Mouse (Mus musculus): ENCODE results near the gene Creld2.
A peak's percentile ranks its signal among the peaks of the same experiment; 100 is the strongest.

The Creld2 gene

DNA sequence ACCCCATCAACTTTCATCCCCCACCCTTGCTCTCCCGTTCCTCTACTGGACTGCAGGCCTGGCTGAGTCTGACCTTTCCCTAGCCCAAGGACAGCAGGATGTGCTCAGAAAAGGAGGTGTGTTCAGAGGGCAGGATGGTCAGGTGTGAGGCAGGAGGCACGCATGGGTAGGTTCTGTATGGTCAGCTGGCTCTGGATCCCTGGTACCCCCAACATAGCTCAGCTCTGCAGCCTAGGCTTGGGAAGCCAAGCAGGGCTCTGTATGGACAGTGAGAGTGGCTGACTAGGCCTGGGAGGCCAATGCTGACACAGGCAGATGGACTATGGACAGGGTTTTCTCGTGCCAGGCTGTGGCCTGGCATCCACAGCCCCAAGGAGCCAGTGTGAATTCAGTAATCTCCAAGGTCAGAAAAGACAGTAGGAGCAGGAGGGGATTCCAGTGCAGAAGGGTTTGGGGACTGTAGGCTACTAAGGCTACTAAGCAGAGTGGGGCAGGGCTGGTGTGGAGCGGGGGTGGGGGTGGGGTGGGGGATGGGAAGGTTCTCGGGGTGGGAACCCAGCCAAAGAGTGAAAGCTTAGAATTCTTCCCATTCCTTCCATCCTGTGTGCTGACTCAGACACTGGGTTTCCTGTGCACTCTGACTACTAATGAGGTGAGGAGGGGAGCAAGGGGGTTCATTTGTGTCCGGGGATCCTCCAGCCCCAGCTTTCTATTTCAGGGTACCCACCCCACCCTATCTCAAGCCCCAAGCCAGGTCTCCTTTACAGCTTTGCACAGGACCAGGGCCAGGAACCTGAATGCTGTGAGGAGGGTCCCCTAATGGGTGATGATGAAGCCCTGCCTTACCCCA, 34.9 kb downstream of the Creld2 start:
- DNase-seq = no peak

DNA sequence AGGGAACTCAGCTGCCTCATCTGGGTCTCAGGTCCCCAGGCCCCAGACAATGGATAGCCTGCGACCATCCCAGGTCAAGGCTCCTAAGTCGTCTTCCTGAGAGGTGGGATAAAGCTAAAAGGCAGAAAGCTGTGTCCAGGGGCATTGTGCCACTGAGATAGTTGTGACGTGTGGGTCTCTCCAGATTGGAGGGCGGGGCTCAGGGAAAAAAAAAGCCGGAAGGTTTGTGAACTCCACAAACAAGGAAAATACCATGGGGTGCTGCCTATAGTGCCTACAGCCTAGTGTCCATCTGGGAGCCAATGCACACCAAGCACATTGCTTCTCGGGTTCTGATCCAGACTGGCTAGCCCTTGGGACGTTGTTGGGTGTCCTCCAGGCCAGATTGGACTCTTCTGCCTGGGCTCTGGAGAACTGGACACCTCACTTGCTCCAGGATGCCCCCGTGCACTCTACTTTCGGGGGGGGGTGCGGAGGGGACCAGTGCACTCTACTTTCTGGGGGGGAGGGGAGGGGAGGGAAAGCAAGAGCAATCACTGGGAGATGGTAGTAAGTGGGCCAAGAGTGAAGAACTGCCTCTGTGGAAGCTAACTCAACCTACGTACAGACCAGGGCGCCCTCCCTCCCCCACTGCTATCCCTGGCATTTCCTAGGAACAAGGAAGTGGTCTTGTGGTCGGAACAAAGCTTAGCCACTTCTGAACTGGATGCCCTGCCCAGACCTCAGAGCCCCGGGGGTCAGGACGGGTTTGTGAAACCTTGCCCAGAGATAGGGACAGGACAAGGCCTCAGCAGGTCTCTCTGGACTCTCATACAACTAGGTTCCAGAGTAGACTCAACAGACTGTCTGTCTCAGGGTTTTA, 35.8 kb downstream of the Creld2 start:
- no peak for DNase-seq

DNA sequence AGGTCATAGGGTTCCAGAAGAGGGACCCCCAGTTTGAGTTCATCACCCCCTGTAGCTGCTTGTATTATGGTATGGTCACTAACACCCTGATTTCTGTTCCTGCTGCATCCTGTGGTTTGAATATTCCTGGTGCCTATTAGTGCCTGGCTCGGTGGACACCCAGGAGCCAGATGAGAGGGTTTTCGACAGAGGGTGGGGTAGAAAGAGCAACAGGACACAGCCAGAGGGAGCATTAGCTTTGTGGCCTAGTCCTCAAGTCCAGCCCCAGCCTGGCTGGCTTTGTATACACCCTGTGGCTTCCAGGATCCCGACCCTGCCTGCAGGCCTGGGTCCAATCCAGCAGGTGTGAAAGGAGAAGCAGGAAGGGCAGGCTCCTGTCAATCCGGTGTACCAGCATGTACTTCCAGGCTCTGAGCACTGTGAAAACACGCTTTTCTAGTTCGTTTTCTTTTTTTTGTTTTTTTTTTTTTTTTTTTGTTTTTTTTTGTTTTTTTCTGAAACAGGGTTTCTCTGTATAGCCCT, 36.5 kb downstream of the Creld2 start:
- DNase-seq = no peak

DNA sequence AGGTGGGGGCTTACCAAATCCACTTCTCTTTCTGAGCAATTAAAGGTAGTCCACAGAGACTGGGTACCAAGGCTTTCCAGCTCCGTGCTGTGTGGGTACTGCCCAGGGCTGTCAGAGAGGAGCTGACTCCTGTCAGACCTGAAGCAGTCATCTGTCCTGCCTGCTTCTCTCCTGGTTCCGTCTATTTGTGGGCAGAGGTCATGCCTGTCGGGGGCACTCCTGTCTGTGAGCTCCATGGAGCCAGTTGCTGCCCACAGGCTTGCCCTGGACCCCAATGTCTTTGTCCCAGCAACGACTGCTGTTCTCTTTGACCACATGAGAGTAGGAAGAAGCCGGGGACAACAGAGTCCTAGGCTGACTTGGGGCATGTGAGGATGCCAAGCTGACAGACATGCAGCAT, 37.2 kb downstream of the Creld2 start:
- no peak for DNase-seq

DNA sequence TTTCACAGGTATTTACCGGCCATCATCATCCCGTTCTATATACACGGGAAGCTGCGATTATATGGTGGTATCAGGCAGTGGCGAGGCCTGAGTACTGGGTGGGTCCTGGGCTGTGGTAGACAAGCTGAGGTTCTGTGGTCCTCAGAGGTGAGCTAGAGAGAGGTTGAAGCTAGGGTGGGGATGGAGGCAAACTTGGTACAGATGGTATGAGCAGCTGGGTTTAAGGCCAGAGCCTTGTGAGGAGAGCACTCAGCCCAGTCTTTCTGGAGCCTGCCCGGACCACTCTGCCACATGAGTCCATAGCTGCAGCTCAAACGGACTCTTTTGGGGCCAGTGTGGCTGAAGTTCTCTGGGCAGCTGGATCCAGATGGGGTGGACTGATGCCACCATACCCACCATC, 37.9 kb downstream of the Creld2 start:
- no peak for DNase-seq

DNA sequence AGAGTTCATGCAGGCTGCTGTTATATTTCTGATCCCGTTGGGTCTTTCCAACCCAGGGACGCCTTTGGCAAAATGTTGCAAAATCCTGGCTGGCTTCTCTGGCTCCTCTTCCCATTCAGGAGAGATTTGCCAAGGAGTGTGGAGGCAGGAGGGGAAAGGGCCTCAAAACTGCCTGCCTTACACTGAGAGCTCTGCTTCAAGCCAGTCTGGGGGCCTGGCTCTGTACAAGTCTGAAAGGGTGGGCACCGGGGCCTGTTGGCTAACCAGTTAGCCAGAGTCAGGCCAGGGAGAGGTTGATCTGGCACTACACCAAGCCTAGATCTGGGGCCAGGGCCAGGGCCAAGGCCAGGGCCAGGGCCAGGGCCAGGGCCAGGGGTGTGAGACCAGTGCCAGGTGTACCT, 38.7 kb downstream of the Creld2 start:
- DNase-seq = no peak

DNA sequence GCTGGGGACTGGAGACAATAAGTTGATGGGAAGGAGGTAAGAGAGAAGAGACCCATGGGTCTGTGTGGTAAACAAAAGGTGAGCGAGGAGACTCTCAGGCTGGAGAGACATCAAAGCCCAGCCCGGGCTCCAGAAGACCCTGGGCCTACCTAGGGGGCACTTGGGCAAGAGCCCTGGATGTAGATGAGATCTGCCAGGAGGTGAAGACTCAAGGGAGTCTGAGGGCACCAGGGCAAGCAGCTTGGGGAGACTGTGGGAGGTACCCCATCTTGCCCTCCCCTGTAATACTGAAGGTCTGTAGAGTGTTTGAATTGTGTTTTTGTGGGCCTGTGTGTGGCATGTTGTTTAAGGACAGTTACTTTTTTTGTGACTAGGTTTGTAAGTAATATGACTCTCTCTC, 39.3 kb downstream of the Creld2 start:
- no peak for DNase-seq

DNA sequence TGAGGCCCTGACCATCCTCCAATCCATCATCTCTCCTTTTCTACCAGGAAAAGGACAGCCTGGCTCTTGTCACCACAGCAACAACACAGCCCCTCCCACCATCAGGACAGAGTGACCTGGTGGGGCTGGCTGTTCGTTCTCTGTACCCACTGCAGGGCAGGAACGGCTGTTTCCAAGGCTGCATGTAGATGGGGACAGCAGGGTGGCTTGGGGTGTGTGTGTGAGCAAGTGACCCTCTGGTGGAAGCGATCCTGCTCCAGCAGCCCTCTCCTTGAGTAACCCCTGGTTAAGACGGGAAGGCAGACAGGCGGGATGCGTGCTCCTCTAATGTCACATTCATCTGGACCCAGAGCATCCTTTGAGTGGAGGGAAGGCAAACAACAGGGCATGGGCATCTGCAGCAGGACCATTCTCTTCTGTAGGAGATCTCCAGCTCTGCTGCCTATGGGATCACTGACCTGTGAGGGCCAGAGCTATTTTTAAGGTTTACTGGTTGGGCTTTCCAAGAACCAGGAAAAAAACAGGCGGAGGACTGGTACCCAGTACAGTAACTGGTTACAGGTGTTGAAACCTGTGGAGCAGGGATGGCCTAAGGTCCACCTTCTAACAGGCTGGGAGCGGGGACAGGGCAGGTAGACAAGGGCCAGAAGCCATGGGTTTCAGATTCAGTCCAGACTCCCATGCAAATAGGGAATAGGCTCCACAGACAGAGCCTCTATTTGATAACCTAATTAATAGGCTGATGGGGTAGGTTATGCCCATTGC, 39.9 kb downstream of the Creld2 start:
- DNase-seq = no peak

DNA sequence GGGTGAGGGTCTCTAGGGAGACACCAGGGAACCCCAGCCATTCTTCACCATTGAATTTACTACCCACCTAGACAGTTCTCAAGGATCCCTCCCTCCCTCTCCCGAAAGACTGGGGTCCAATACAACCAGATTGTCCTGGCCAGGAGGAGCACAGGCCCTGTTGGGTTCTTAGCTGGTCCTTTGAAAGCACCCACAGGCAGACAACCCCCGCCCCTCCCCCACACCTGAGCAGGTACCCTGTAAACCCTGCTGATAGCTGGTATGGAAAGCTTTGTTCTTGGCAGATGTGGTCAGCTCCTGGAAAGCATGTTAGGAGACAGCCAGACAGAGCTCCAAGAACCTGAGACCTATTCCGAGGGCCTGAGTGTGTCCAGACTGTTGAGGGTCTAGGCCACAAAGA, 41.3 kb downstream of the Creld2 start:
- DNase-seq = no peak

DNA sequence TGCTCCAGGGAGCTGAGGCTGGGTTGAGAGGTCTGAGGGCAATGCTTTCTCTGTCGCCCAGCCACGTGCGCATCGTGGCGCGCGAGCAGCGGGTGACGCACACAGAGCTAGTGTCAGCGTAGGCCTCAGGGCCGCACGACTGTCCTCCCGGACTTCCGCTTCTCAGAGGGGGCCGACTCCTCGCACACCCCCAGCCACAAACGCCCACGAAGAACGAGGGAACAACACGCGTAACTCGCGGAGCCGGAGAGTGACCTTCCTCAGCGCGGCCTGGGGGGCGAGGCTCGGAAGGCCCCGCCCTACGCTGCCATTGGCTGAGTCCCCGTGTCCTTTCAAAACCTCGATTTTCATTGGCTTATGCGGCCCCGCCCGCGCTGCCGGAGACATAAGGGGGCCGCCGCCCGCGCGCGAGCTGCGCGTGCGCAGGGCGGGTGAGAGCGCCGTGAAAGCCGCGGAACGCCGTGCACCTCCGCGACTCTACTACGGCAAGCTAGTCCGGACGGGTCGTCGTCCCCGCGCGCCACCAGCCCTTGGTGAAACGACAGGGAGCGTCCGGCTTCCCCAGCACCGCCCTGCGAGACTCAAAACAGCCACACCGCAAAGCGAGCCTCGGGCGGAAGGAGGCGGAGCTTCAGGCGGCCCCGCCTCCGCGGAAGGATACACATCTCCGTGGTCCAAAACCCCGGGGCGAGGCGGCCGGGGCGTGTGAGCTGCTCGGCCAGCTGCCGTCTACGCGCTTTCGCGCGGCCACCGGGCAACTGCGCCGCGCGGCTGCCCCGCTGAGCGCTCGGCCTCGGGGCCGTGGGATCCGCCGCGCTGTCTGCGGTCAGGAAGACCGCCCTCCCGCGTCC, 42.6 kb downstream of the Creld2 start, which contains the start of gene Pim3:
Pim3 (plus strand) TSS at position 415 of the 851 bp plus-strand sequence.
- DNase-seq = peak; percentile 93

DNA sequence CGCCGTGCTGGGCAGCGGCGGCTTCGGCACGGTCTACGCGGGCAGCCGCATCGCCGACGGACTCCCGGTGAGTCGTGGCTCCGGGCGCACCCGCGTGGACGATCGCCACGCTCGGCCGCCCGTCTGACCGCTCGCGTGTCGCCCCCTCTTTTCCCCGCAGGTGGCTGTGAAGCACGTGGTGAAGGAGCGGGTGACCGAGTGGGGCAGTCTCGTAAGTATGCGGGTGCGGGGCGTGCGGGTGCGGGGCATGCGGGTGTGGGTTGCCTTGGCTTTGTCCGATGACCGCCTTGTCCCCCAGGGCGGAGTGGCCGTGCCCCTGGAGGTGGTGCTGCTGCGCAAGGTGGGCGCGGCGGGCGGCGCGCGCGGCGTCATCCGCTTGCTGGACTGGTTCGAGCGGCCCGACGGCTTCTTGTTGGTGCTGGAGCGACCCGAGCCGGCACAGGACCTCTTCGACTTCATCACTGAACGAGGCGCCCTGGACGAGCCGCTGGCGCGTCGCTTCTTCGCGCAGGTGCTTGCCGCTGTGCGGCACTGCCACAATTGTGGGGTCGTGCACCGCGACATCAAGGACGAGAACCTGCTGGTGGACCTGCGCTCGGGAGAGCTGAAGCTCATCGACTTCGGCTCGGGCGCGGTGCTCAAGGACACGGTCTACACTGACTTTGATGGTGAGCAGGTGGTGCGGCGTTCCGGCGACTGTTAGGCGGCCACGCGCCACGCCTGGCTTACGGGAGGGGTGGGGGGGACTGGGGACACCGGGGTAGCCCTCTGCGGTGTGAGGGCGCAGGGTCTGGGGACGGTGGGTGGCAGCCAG, 43.6 kb downstream of the Creld2 start:
- DNase-seq = peak; percentile 45

DNA sequence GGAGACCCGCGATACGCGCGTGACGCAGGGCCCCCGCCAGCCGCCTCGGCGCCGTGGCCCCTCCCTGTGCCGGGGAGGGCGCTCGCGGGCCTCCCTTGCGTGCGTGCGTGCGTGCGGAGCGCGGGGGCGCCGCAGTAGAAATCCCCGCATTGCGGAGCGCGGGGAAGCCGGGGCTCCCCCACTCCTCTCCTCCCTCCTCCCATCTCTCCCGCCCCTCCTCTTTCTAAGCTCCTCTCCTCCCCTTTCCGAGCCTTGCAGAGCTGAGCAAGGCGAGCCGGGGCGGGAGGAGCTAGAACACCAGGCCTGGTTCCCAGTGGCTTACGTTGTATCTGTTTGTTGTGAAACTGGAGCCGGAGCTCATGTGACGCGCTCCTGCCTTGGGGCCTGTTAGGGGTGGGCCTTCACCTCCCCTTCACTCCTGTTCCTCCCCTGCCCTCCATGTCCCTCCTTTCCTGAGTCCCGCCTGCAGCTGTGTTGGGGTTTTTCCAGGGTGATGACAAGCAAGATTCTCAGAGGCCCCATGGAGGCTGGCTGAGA, 44.3 kb downstream of the Creld2 start:
- peak; percentile 83 for DNase-seq

DNA sequence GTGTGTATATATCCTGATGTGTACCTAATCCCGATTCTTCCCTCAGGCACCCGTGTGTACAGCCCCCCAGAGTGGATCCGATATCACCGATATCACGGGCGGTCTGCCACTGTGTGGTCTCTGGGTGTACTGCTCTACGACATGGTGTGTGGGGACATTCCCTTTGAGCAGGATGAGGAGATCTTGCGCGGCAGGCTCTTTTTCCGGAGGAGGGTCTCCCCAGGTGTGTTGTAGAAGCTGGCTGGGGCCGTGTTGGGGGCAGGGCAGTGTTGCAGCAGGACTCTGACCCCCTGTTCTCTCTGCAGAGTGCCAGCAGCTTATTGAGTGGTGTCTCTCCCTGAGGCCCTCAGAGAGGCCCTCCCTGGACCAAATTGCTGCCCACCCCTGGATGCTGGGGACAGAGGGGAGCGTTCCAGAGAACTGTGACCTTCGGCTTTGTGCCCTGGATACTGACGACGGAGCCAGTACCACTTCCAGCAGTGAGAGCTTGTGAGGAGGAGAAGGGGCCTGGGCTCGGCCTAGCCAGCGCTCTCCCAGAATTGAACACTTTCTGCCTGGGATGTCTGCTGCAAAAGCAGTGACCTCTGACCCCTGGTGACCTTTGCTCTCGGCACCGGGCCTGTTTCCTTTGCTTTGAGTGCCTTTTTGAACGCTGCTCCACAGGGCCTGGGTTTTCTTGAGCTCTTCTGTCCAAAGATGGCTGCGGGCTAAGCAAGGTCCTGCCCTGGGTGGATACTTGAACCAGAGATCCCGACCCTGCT, 45.0 kb downstream of the Creld2 start:
- no peak for DNase-seq

DNA sequence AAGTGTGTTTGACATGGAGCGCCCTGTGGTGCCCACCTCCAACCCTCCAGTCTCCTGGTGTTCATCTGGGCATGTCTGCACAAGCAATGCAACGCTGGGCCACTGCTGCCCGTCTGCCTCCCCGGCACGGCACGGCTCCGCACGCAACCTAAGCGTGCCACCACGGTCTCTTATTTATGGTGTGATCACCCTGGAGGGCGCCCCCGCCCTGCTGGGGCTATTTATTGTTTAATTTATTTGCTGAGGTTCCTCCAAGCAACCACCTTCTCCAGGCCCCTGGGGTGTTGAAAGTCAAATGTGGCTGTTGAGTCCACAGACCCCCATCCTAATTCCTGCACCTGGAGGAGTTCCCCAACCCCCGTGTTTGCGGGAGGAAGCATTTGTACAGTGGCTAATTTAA, 45.6 kb downstream of the Creld2 start:
- no peak for DNase-seq

DNA sequence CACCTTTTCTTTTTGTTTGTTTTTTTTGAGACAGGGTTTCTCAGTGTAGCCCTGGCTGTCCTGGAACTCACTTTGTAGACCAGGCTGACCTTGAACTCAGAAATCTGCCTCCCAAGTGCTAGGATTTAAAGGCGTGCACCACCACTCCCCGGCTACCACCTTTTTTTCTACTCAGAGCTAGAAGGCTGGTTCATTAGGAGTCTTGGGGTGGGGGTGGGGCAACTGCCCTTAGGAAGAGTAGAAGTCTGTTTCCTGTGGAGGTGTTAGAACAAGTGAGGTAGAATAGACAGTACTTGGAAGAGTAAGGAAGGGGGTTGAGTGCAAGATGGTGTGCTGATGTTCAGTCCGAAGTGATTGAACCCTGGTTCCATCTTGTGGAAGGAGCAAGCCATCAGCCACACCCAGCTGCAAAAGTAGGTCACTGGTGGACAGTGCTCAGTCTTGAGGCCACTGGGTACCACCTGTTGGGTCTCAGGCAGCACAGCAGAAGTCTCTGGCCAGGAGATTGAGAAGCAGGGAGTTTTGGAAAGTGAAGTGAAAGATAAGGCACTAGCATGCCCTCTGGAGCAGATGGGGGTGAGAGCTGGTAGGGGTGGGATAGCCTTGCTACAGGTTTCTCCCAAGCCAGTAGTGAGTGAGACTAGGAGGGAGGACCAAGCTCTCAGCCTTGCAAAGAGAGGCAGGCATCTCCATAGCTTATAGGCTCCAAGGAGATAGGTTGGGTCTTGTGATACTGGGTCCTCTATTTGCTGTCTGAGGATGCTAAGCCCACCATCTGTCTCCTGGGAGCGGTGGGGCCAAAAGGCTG, 46.6 kb downstream of the Creld2 start:
- DNase-seq = no peak

DNA sequence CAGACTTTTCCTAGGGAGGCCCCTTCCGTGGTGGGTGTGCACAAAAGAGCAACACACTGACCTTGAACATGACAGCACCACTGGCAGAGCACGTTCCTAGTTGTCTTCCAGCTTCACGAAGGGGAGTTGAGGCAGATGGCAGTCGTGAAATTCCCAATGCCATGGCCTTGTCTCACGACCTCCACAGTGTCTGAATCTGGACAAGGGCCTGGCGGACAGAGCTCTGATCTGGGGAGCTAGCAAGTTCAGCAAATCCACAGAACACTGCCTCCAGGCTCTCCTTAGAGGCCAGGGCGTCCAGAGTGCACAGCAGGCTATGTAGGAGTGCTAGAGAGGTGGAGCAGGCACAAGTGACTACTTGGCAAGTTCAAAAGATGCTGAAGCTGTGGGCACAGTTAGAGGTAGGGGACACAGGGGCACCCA, 47.5 kb downstream of the Creld2 start:
- no peak for DNase-seq

DNA sequence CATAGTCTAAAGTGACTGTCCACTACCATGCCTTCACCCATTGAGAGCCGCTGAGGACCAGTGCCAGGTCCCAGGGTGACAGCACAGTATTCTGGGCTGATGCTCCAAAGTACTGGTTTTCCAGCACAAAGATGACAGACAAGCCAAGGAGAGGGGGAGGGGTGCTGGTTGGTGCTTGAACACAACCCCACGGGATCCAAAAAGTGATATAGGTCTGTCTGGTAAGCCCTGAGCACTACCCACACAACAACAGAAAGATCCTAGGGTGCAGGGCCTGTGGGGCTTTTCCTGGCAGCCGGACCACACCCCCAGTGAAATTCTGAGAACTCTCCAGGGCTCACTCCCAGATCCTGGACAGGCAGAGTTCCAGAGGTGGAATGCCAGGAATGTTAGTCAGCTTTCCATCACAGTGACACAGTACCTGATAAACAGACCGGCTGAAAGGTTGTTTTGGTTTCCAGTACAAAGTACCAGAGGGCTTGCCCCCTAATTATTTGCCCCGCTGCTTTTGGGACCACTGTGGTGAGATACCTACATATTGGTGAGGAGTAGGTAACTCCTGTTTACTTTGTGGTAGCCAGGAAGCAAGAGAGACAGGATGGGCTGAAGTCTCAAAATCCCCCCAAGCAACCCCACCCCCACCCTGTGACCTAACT, 48.0 kb downstream of the Creld2 start:
- DNase-seq = no peak

DNA sequence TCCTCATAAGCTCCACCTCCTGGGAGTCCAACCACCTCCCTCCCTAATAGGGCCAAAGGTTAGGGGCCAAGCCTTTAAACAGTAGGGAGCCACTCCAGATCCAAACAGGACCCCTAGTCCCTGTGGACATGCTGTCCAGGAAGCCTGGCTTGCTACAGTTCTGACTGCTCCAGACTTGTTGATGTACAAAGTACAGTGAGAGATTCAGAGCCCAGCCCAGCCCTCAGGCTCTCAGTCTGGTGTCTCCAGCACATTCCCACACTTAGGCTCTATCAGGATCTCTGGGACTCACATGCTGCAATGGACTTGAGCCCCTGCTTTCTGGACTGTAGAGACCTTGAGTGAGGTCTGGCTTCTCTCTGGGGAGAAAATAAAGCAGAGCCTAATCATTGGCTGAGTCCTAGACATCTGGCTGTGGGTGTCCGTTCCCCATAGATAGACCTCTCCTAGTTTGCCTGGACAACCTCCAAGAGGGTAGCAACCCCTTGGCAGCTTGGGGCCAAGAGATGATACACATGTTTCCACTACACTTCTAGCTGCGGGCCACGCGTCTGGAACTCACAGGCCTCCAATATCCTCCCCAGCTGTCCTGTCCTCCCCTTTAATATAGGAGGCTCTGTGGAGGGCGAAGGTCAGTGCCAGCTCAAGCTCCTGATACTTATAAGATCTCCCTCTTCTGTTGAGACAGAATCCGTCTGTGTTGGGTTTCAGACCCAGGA, 48.7 kb downstream of the Creld2 start:
- no peak for DNase-seq

Measured in liver (tissue).